Mouse (Mus musculus): ENCODE measurements at regions not wholly inside any gene's neighbourhood (a gene's known extent, or its start where the extent isn't known, plus 50 kb on each side); places are given as distances from the start of the nearest gene placed in this dataset.
"Not testable (repeated sequence)": the region's sequence is repeated elsewhere in the genome, so short reads cannot be mapped to it uniquely, and the experiment has no call there.

DNA sequence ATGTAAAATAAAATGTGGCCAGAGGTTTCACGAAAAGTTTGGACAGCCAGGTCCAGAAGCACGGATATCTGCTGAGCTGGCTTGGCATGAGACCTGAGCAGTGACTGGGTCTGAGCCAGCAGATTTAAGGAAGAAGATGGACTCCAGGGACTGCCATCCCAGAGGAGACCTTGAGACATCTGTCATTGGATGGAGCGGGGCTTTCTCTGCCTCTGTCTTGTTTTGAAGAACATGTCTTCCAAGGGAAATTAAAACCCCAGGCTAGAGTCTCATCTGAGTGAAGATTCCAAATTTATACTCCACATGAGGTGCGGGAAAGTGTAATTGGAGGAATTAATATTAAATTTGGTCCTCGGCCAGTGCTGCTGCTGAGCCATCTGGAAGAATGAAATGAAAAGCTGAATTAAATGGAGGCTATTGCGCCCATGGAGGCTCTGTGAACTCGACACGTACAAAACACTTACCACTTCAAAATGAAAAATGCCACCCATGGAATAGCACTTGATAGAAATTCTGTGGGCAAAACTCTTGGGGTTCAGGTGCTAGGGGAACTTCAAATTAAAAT lies 129.8 kb upstream of the Adcy2 start:
- DNase-seq, result no peak

DNA sequence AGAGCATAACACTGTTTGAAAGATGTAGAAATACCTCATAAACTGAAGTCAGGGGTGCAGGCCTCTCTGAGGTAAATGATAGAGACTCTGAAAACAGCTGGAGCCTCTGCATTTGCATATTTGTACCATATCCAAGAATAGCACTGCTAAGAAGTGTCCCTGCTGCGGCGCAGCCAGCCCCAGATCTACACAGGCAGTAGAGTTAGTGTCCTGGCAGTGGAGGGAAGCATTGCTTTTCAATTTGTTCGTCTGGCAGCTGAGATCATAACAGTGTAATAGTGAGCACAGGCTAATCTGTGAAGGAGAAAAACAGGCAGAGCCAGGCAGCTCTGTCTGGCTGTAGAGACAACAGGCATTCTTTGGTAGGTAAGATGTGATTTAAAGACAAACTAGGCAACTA lies 128.2 kb upstream of the Adcy2 start:
- no peak for DNase-seq

DNA sequence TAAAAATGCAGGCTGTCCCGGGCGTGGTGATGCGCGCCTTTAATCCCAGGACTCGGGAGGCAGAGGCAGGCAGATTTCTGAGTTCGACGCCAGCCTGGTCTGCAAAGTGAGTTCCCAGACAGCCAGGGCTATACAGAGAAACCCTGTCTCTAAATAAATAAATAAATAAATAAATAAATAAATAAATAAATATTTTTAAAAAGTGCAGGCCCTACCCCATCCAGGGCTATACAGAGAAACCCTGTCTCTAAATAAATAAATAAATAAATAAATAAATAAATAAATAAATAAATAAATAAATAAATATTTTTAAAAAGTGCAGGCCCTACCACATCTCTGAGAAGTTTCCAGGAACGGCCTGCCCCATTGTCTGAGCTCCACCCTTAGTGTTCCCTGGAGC lies 119.4 kb upstream of the Adcy2 start:
- DNase-seq, result not testable (repeated sequence)

DNA sequence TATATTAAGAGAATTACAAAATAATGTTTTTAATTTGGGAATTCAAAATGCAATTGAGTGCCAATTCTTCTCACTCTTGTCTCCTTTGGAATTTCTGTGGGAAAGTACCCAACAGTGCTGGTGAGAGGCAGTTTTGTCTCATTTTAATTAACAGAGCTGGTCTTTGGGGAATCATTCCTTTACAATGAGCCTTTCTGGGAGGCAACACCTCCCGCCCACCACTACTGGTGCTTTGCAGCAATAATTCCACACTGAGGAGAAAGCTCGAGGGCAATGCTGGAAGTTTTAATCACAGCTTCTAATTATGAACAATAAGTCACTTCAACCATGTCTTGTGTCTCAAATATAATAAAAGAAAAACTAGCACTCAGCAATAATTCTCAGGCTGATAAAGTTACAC lies 109.8 kb upstream of the Adcy2 start:
- DNase-seq, result no peak

DNA sequence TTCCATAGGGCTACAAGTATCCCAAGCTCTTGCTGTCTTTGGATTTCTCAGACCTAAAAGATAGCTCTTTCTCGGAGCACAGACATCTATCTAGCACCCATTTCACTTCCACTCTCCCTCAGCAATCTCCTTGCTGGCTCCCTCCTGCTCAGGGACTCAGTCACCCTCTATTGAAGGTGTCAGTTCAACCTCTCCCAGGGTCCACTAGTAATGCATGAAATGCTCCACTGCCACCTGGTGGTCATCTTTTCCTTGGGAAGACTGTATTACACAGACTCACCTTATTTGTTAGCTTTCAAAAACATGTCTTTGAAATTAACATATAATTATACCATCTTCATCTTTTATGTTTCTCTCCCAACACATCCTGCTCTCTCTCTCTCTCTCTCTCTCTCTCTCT lies 87.3 kb upstream of the Adcy2 start:
- peak; percentile 49 for DNase-seq

DNA sequence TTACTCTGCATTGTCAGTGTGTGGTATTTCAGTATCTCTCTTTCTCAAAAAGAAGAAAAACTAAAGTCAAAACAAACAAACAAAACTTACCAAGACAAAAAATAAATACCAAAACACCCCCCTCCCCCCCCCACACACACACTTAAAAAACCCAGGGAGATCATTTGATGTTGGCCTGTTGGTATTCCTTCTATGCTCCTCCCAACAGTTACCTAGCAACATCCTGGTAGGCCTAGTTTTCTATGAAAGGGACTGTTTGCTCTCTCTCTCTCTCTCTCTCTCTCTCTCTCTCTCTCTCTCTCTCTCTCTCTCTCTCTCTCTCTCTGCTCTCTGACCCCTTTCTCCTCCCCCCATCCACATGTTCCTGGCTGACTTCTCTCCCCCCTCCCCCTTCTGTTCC lies 71.0 kb upstream of the Adcy2 start:
- DNase-seq, result no peak

DNA sequence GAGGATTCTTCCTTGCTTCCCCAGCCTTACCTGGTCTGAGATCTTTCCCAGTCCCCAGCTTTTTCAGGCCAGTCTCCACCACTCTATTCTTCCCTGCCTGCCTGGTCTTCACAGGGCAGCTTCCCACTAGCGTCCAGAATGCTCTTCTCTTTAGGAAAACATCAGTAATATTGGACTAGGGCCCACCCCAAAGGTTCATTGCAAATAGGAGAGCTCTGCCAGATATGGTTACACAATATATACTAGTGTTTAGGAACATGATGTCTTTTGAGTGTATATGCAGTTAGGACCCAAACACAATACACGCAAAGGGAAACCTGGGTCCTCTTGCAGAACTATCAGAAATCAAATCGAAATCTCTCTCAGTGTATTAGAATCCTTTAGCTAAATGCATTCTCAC lies 70.5 kb upstream of the Adcy2 start:
- no peak for DNase-seq

DNA sequence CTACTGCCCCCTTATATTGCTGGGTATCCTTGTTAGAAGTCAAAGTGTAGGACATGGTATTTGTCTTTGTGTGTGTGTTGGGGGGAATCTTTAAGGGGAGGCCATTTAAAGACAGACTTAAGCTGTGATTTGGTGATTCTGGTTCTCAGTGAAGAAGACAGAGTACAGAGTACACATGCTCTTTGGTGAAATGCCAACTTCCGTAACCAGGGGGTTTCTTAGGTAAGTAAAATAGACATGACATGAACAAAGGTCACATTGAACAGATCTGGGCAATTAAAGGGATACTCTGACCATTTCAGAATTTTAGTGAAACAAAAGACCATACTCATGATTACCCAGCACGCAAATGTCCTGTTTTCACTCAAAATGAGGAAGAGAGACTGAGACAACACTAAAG lies 67.3 kb upstream of the Adcy2 start:
- no peak for DNase-seq

DNA sequence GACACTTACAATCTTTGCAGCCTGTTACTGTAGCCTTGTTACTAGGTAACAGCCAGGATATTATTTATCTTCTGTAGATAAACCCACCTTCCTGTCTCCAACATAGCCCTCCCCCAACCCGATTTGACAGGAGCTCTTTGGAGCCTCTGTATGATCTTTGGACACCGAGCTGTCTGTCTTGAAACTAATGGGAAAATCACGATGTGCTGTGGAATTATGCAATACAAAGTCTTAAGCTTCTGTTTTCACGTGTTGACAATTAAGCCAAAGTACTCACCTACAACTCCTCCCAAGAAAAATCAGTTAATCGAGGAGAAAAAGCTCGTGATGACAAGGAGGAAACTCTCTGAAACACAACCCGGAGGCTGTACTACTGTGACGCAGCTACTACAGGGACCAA lies 65.9 kb upstream of the Adcy2 start:
- no peak for DNase-seq

DNA sequence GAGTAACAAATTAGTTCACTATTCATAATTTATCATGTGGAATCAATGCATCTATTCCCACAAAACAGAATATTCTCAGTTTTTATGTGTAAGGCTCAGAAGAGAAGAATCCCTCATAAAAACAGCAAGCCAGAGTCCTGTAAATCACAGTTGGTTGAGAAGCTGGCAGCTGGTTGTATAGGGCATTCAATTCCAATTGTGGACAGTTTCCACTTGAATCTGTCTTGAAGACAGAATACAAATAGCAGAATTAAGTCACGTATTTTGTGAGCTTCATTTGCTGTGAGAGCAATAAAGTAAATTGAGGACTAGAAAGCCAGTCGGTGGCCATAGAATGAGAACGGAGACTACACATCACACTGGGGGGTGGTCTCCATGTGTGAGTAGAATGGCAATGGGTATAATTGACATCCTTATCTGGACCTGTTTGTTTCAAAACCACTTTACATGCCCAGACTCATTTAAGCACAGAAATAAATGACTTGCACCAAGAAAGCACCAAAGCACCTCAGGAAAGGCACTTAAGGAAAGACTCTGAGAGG lies 63.4 kb upstream of the Adcy2 start:
- no peak for DNase-seq

DNA sequence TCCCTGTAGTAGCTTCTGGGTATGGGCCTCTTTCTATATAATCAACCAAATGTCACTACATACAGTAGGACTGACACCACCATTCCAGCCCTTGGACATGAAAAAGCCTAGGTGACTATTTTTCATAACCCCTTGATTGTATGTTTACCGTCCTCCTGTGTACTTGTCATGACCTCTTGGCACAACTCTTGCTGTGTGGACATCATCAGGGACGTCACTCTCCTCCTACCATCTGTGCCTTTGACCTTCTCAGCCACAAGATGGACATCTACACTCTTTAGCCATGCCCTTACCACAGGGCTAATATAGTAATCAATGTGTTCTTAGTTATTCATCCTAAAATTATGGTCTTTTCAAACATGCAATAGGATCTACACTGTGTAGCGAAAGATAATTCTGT lies 62.1 kb upstream of the Adcy2 start:
- DNase-seq, result no peak
